10 mouse cellular contexts compared by ENCODE assay signal in genomic region chr11:107267522-107267921, GRCm38 (mm10).
A peak's percentile ranks its signal among the peaks of the same experiment; 100 is the strongest.
DNase-seq lines count a peak whose midpoint lies in the region; ATAC-seq and TF ChIP-seq lines count a peak whose summit lies in the region.
"Had no signal": no experiment of that assay in that cellular context is flagged by ENCODE, and none has a peak within 500 bp of the region (broad histone marks: within the 10 kb centered on the region; RNA-seq: fewer than 3 reads in every experiment).

No protein-coding gene starts in this region.

- H3K9me3 ChIP-seq in midbrain, embryonic 13.5 days, result peaks cover 4% of the 10 kb centered on the region; the same call in 1 of the 2 replicates

- no peak overlapping the region for H3K9ac ChIP-seq in midbrain, embryonic 13.5 days (replicated peaks)
- H3K9ac ChIP-seq: hindbrain, embryonic 14.5 days; limb, embryonic 13.5 days had no signal

- H3K36me3 ChIP-seq in midbrain, embryonic 13.5 days, result peaks cover 4% of the 10 kb centered on the region; the same call in 1 of the 2 replicates

- no peak for TF ChIP-seq POLR2A in lung, adult 2 months (IDR thresholded peaks at IDR 0.05; ENCODE audit: borderline replicate concordance, extremely low read depth, low read depth, low read length)

- WGBS in lung, adult 2 months, result over 99% methylated on average over 3 of the region's 3 CpGs
- 96% methylated on average over 3 of the region's 3 CpGs for WGBS in midbrain, embryonic 13.5 days

- peak; percentile 51 for TF ChIP-seq CTCF in gastrocnemius, adult 2 months (IDR thresholded peaks at IDR 0.05)
- TF ChIP-seq CTCF in lung, adult 2 months (IDR thresholded peaks at IDR 0.05; ENCODE audit: insufficient read depth, low read length), result no peak

- H3K4me3 ChIP-seq in gastrocnemius, adult 2 months, result no peak overlapping the region
- no peak overlapping the region for H3K4me3 ChIP-seq in lung, adult 2 months (replicated peaks; ENCODE audit: extremely low read depth, low read depth, low read length)
- no peak overlapping the region for H3K4me3 ChIP-seq in midbrain, embryonic 13.5 days (replicated peaks)
- H3K4me3 ChIP-seq: limb, embryonic 13.5 days had no signal

- H3K27me3 ChIP-seq in midbrain, embryonic 13.5 days, result no peaks in the 10 kb centered on the region
- H3K27me3 ChIP-seq: limb, embryonic 13.5 days had no signal

- H3K27ac ChIP-seq in gastrocnemius, adult 2 months, result no peak overlapping the region
- H3K27ac ChIP-seq in midbrain, embryonic 13.5 days, result no peak overlapping the region
- H3K27ac ChIP-seq: hindbrain, embryonic 14.5 days; limb, embryonic 13.5 days had no signal

- intact Hi-C loops in gastrocnemius, adult 2 months (cut with DNase I), result no loop called here
- intact Hi-C loops in gastrocnemius, postnatal 14 days (cut with DNase I; ENCODE audit: low total_unique reads), result no loop called here

- no peak overlapping the region for H3K4me2 ChIP-seq in midbrain, embryonic 13.5 days (replicated peaks)
- H3K4me2 ChIP-seq: hindbrain, embryonic 14.5 days; limb, embryonic 13.5 days had no signal

- DNase-seq in gastrocnemius, adult 2 months, result no peak
- DNase-seq in gastrocnemius, postnatal 14 days, result no peak
- DNase-seq in lung, postnatal 36 days, result peak; percentile 41
- DNase-seq in lung, adult 2 months, result no peak
- peak; percentile 53 for DNase-seq in ZHBTc4 (ENCODE audit: low read depth, low spot score)
- DNase-seq in thymus, postnatal 36 days, result peak; percentile 12 to 13
- DNase-seq in ovary, adult 18-20 months (ENCODE audit: low spot score), result no peak

- H3K4me1 ChIP-seq in lung, adult 2 months (ENCODE audit: control insufficient read depth, insufficient read depth, low read length), result peaks cover under 1% of the 10 kb centered on the region; the same call in 1 of the 2 replicates
- H3K4me1 ChIP-seq in midbrain, embryonic 13.5 days (replicated peaks), result peaks cover 16% of the 10 kb centered on the region

- no peak for ATAC-seq in midbrain, embryonic 13.5 days

Comparison
In these comparisons a context has a peak if more than half of its experiments do, and no peak if none do; other contexts are left out.
1. DNase-seq: peak in lung, postnatal 36 days (single experiment), ZHBTc4 (single experiment) and thymus, postnatal 36 days (2 of 2); none in gastrocnemius, adult 2 months (single experiment), gastrocnemius, postnatal 14 days (single experiment), lung, adult 2 months (single experiment) and ovary, adult 18-20 months (single experiment).